Mouse (Mus musculus) heart, postnatal 25 days (tissue): ENCODE measurements around the gene Ccdc102a. TPM values are rescaled to one million over a fixed set of nuclear protein-coding genes. Genes with fewer than 3 reads are reported as not detected.

Source experiments
- DNase-seq: peaks from one replicate; pipeline ENCODE4 v3.0.0; 2022; ENCODE audit warnings: low spot score
- intact Hi-C: fragments of 180-260 bp; cut with DNase I; formaldehyde crosslinking; loops from one replicate; pipeline ENCODE4 v1.15.1; 2025
- total RNA-seq, 2 experiments: library from RNA; stranded (reverse); gene quantifications; 2 replicates each; pipeline ENCODE4 v1.2.3; 2021

The Ccdc102a gene
- total RNA-seq, 2 experiments from 2014 or later: 6.3 to 7.2 TPM

DNA sequence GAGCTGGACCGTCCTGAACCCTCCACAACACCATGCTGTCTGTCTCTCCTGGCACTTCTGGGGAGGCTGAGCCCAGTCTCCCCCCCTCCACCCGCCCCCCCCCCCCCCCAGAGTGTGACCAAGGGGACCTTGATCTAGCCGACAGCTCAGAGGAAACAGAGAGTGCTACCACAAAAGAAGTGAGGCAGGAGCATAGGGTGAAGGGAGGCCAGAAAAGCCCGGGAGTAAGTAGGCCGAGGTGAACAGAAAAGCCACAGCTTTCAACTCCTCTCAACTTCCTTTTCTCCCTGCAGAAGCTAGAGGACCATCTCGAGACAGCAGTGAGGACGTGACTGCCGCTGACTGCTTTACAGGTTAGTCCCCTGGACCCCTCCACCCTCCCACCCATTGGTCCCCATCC is 5.5 kb upstream of the Ccdc102a start, which contains the start of gene Adgrg5:
TSS of gene Adgrg5 (plus strand) at position 290 of the 400 bp plus-strand sequence.
- intact Hi-C loops: no loop called here
- no peak for DNase-seq

DNA sequence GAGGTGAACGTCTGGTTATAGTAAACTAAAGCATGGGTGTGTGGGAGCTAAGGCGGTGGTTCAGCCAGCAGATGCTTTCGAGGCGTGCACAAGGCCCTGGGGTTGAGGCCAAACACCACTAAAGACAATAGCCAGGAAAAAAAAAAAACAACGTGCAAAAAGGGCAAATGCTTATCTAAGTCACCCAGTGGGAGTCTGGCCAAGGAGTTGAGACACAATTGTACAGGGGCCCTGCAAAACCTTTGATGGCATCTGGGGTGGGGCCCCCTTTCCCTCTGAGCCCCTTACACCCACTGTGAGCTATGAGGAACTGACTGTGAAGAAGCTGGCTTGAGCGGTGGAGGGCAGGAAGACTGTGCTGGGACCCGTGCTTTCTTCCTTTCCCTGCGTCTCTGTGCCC is 4.7 kb upstream of the Ccdc102a start:
- intact Hi-C loops: no loop called here
- DNase-seq: no peak

DNA sequence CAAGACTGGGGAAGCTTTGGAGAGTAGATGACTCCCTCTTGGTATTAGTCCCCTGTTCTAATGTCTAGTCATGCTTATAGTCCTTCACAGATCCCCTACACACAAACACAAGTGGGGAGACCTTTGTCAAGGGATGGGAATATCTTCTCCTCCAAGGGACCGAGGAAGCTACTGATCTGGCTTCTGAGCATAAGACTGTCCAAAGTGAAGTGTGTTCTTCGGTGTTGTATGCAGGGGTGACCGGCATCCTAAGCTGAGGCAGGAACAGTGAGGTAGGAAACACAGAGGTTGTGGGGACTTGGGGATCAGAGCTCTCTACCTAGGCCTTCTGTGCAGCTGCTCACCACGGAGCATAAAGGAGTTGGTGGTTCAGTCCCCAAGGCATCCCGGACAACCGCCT is 4.3 kb upstream of the Ccdc102a start:
- intact Hi-C loops: no loop called here
- no peak for DNase-seq

DNA sequence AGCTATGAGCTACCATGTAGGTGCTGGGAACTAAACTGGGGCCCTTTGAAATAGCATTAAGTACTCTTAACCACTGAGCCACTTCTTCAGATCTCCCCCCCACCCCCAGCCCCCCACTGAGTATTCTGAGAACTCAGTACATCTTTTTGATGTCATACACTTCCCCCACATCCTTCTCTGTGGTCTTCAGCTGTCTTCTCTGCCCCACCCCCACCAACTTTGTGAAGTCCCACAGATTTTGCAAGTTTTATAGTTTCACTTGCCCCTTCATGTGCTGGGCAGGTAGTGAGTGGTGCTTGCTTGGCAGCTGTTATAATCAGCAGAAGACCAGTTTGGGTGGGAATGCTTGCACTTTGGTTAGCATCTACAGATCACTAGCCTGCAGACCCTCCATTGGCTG is 1.4 kb upstream of the Ccdc102a start:
- intact Hi-C loops: no loop called here
- DNase-seq: no peak

DNA sequence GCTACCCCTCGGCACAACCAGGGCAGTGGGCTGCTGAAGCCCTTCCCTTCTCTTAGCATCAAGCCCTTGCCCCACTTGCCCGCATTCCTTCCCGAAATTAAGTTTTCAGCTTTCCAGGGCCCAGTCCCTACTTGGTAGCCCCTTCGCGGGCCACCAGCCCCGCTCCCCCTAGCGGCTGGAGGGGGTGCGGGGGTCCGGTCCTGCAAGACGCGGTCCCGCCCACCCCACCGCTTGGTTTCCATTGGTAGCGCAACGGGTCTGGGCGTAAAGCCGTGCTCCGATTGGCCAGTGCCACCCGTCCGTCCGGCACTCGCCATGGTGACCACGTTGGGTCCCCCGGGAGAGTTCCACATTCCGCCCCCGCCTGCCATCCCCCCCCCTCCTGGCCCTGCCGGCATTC is 546 bp downstream of the Ccdc102a start:
- peak; percentile 95 for DNase-seq
- intact Hi-C loops: no loop called here

DNA sequence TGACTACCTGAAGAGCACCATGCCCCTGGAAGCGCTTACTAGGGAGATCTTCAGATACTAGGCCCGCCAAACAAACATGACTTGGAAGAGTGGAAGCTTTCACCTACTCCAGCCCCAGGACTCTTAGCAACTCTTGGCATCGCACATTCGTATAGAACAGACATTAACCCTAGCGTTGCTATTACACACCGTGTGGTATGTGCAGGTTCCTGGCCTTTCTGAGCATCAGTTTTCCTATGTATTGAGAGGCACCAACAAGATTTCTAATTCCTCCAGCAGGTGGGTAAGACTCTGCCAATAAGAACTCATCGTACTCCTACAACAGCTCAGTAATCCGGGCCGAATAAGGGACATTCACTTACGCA is 956 bp downstream of the Ccdc102a start:
- intact Hi-C loops: no loop called here

DNA sequence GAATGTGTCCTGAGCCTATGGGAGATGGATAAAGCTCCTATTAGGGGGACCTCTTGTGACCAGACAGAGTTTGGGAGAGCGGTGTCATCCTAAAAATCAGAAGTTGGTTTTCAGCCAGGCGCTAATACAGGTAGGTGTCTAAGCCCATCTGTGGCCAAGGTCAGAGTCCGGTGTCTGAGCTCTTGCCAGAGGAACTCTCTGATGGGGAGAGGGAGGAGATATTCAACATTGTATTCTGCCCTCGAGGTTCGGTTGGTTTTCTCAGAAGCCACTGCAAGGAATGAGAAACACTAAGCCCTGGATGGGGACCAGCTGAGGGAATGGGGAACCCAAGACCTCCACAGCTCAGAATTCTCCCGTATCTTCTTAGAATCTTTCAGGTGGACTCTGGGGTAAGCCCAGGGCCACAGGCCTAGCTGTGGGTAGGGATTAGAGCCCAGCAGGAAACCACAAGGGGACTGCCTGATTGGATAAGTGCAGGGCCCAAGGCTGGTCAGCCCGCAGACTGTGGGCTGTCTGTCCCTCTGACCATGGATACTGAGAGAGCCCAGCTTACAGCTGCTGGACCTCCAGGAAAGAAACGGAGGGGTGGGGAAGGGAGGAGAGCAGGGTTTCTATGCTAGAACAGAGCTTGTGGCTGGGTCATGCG is 1.5 kb downstream of the Ccdc102a start:
- DNase-seq: no peak
- intact Hi-C loops: no loop called here

More for the DNA sequence above, 956 bp downstream of the Ccdc102a start:
- DNase-seq: no peak

DNA sequence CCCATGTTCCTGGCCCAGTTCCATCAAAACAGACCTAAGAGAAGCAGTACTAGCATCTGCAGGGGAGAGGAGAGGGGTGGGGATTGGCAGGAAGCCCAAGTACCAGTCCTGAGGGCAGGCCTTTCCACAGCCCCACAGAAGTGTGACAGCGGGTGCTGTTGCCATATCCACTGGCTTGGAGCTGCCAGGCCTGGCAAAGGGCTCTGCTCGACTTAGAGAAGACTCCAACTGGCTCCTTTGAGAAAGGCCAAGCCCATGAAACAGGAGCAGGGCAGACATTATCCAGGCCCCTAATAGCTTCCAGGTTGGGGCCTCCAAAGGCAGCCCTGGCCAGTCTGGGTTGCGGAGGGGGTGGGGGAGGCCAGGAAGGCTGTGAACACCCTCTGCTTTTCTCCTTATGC is 3.2 kb downstream of the Ccdc102a start:
- DNase-seq: no peak
- intact Hi-C loops: no loop called here

DNA sequence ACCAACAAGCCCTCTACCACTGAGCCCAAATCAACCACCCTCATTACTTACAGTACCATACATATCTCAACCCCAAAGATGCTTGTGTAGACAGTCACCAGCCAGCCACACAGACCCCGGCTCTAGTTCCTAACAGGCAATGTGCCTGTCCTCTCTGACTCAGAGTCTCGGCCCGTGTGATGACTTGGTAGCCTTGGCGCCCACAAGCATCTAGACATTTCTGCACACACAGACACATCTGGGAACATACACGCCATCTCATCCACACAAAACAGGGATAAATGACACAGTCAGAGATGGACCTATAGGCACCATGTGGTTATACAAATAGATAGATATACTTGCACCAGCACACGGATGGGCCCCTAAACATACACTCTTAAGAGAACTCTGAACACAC is 3.6 kb downstream of the Ccdc102a start:
- no peak for DNase-seq
- intact Hi-C loops: no loop called here

DNA sequence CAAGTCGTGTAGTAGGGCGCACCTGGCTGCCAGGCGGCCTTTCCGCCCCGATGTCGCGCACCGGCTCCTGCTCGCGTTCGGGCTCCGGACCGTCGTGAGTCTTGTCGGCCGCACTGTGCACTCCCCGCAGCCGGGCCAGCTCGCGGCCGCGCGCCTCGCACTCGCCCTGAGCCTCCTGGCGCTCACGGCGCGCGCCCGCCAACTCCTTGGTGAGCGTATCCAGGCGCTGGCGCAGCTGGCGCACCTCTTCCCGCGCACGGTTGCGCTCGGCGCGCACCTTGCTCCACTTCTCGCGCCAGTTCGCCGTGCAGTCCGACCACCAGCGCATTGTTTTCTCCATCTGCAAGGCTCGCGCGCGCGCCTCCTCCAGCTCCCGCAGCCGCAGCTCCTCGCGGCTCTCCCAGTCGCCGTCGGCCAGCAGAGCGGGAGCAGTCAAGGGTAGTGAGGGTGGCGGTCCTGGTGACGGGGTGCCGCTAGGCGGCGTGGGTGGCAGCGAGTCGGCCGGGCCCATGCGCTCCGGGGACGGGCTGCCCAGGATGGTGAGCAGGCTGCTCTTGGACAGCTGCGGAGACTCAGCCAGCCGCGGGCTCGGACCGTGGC is 4.7 kb downstream of the Ccdc102a start:
- intact Hi-C loops: no loop called here

DNA sequence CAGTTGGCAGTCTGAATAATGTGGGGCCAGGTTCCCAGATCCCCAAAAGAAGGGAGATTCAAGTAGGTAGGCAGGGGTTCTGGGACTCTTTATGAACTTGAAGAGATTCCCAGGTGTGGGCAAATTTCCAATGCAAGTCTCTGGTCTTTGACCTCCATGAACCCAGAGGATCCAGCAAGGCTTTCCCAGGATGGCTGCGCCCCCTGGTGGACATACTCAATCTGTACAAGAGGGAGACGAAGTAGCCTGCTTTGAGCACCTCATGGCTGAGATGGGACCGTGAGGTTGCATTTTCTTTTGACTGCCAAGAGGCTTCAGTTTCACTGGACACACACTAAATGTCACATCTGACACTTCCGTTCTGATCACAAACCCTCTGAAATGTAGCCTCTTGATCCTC is 9.1 kb downstream of the Ccdc102a start:
- intact Hi-C loops: loop anchor here (1.0 to 5.0 kb wide), 4 partner anchors 35 to 202 kb away; no protein-coding TSS in a partner anchor

More for the DNA sequence above, 4.7 kb downstream of the Ccdc102a start:
- DNase-seq: no peak

DNA sequence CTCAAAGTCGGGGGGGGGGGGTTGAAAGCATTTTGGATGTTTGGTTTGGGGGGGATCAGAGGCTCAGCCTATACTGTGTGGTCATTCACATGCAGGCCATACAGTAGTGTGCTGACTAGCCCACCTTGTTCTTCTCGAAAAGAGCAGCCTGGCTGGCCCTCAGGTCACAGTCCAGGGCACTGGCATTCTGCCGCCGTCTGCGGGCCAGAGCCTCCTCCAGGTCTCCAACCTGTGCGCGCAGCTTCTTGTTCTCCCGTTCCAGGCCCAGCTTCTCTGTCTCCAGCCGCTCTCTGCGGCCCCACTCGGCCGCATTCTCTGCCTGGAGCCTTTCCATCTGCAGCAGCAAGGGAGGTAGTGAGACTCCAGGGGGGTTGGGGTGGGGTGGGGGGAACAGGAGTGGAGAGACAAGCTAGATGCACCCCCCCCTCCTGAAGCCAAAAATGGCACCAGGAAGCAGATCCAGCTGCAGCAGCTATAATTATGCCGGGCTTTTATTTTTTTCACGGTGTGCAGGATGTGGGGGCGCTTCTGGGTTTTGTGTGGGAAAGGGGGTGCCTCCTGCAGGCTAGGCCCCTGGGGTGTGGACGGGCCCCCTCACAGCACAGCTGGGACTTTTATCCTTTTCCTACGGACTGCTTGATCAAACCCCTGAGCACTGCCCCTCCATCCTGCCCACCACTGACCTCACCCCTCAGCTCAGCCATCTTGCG is 10.2 kb downstream of the Ccdc102a start:
- intact Hi-C loops: loop anchor here (2.0 to 5.0 kb wide), 3 partner anchors 85 to 200 kb away; no protein-coding TSS in a partner anchor
- no peak for DNase-seq

More for the DNA sequence above, 9.1 kb downstream of the Ccdc102a start:
- peak; percentile 63 for DNase-seq

DNA sequence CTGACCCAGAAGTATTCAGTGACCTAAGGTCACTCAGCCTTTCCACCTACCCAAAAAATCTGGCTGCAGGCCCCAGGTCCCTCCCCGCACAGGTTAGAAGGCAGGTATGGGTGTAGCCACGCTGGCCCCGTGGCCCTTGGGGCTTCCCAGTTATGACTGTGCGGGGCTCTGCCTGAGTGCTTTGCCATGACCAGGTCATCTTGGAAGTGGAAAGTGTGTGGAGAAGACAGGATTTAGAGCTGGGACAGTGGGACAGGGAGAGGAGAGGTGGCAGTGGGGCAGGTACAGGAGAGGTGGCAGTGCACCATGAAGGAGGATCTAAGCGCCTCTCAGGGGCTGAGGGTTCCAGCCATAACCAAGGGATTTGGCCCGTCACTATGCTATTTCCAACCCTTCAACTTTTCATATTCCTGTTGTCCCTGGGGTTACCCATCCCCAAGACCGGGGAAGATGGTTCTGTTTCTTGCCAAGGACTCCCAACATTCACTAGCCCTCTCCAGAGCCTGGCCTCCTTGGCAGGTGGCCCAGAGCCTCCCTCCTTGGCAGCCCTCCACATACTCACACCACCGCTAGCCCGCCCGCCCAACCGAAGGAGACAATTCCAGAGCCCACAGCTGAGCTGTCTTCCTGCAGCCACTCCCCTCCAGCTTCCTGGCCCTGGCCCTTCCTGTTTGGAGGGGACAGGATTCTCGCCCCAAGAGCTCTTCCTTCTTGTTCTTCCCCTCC is 13.3 kb downstream of the Ccdc102a start:
- peak; percentile 83 for DNase-seq
- intact Hi-C loops: loop anchor here (1.0 to 5.0 kb wide), 2 partner anchors 33 to 197 kb away; no protein-coding TSS in a partner anchor

DNA sequence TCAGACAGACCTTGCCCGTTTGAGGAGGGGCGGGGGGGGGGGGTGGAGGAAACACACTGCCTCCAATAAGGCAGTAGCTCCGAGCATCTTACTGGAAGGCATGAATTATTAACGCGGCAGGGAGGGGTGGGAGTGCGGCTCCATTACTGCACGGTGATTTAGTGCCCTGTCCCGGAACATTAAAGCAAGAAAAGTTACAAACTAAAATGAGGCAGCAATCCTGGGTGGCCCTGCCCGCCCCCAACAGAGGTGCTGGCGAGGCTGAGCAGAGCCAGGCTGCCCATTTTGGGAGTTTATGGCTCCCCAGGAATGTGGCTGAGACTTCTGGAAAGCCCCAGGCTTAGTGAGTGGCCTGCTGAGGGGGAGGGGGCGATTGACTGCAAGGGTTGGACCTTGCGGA is 14.2 kb downstream of the Ccdc102a start:
- intact Hi-C loops: no loop called here
- DNase-seq: no peak

DNA sequence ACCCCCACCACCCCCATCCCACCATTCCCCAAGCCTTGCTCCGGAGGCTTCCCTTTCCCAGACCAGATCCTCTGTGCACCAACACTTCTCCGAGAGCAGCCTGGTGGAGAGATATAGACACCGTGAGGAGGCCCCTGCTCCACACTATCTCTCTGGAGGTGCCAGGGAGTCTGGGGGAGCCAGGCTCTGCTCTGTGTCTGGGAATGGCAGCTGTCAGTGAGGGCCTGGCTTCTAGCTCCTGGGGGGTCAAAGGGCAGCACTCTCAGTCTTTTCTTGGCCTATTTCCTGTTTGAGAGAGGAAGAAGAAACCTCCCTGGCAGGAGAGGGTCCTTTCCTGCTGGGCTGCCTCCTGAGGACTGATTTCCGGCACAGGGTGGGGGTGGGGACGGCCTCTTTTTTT is 16.9 kb downstream of the Ccdc102a start:
- DNase-seq: no peak
- intact Hi-C loops: no loop called here

DNA sequence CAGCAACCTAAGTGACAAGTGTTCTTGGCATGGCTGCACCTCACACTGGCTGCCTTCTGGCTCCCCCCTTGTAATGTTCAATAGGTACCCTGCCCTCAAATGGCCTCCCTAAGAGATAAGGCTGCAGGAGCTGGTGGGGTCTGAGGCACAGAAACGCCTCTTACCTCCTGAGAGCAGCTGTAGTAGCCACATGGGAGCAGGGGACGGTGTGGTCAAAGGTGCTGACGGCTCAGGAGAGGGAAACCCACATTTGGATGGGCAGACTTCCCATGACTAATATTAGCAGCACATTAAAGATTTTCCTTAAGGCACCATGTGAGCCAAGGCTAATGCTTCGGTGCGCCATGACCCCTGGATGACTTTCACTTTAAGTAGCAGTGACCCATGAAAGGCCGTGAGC is 17.3 kb downstream of the Ccdc102a start:
- intact Hi-C loops: no loop called here
- DNase-seq: no peak

DNA sequence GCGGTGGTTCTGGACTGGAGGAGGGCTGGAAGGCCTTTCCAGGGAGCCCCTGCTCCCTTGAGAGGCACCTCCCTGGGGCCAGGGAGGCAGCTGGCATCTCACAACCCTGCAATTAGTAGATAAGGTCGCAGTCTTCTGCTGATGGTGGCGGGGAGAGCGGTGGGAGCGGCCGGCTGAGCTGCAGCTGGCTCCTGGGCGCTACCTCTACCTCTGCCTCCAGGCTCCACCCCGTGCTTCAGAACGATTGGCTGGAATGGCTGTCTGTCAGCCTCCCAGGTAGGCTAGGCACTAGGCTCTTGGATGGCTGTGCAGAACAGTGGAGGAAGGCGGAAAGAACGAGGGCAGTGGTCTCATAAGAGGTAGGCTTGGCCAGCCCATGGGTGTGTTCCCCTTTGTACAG is 18.6 kb downstream of the Ccdc102a start:
- no peak for DNase-seq
- intact Hi-C loops: no loop called here

DNA sequence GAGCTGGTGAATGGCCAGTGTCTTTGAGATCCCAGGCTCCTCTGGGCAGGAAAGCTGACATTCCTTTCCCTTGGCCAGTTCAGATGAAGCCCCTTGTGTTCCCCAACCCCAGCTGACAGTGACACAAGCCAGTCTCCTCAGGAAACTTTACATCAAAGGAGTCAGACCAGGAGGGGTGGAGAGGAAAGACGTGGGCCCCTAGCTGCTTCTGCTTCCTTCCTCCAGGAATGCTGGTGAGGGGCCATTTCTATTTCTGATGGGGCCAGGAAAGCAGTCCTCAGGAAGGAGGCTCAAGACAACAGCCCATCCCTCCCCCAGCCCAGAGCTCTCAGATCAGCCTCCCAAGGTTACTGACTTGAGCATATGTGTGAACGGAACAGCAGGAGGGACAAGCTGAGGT is 25.0 kb downstream of the Ccdc102a start:
- DNase-seq: no peak
- intact Hi-C loops: no loop called here

DNA sequence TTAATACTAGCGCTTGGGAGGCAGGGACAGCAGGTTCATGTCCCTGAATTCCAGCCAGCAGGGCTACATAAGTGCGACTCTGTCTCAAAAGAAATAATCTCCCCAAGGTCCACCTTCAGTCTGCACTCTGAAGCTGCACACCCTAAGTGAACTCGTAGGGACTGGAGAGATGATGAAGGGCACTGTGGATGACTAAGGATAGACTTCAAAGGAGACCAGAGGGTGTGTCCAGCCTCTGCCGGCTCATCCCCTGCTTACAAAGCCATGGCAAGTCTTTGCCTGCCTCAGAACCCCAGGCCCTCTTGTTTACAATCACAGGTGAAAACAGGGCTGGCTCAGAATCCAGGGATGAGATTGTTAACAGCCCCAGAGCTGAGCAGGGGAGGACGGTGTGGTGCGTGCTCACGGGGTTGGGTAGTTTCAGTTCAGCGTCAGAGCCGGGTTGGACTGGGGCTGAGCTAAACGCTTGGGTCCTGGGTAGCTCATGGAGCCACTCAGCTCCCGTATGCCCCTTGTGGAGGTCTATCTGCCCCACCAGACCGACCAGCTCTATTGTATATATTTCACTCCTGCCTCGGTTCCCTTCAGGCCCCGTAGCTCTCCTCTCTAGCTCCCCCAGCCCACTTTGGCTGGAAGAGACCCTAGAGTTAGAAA is 29.4 kb downstream of the Ccdc102a start:
- intact Hi-C loops: no loop called here
- DNase-seq: no peak

DNA sequence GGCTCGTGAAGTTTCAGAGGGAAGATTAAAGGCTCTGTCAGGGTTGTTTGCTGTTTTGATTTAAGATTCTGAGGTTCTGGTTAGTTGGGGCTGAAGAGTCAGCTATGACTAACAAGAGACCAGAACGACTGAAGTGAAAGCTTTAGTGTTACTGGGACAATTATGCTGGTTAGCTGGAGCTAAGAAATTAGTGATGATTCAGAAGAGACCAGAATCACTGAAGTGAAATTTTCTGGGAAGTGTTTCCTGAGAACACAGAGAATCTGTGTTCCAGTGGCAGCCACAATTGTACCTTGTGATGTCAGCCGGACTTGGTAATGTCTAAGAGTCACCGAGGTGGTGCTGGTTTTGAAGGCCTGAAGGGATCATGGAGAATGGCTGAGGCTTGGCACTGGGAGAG is 37.2 kb downstream of the Ccdc102a start:
- intact Hi-C loops: no loop called here
- no peak for DNase-seq
